Mouse (Mus musculus) brown adipose tissue, adult 24 weeks (tissue): Measurements from ENCODE around the gene Ercc8. TPM values are rescaled to one million over a fixed set of nuclear protein-coding genes. Genes with fewer than 3 reads are reported as not detected.

Source experiments
- H3K27ac ChIP-seq: fragments of 200-500 bp; replicated peaks from 2 replicates; pipeline ENCODE4 v1.5.1; 2012; ENCODE audit warnings: low read depth, mild to moderate bottlenecking, low read length
- H3K4me1 ChIP-seq: fragments of 200-500 bp; 2 replicates; pipeline ENCODE4 v1.6.1; 2012; ENCODE audit warnings: low read length, mixed read lengths; ENCODE audit not compliant: control insufficient read depth, insufficient read depth, insufficient read length
- H3K4me3 ChIP-seq: fragments of 200-500 bp; 2 replicates; pipeline ENCODE4 v1.5.1; 2012; ENCODE audit warnings: low read depth, mild to moderate bottlenecking, low read length, moderate library complexity; ENCODE audit not compliant: insufficient read depth
- polyA plus RNA-seq: library from polyadenylated mRNA; stranded (reverse); fragments of >200 nt; gene quantifications from 2 replicates; pipeline ENCODE4 v1.2.4, GENCODE M21; 2012; ENCODE audit not compliant: missing spikeins, insufficient read depth, insufficient read length

Gene Ercc8
- 2.1 and 5.3 TPM in 2 replicates for polyA plus RNA-seq

GRCm38 (mm10) chr13:108158465-108159240 lies at the start of gene Ercc8, which contains the start of gene Ndufaf2:
Gene Ercc8 (plus strand): TSS chr13:108158731.
Gene Ndufaf2 (minus strand): TSS chr13:108158623.
- H3K27ac ChIP-seq, result peak within 1 kb of the TSS; percentile 44
- peak within 1 kb of the TSS; percentile 96 for H3K4me3 ChIP-seq
- no peaks in the 10 kb centered on the region for H3K4me1 ChIP-seq

DNA sequence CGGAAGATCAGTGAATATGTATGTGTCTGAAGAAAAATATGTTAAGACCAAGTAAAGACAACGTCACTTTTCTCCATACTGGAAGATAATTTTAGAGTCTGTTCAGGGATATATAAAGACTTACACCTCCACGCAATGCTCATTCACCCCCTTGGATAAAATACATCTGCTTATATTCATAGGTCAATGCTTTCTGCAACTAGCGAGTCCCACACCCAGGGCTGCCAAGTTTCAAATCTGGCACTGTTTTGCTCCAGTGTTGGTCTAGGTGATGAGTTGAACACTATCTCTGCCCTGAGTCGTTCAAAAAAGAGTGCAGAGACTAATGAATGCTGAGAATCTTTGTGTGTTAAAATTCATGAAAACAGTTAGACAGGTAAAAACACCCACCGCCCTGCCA lies 47.6 kb upstream of the Ercc8 start:
- Histone ChIP-seq H3K4me3 (no peak overlapping the region), H3K4me1 (no peaks in the 10 kb centered on the region; the same call in 1 of the 2 replicates), H3K27ac (no peak overlapping the region)

DNA sequence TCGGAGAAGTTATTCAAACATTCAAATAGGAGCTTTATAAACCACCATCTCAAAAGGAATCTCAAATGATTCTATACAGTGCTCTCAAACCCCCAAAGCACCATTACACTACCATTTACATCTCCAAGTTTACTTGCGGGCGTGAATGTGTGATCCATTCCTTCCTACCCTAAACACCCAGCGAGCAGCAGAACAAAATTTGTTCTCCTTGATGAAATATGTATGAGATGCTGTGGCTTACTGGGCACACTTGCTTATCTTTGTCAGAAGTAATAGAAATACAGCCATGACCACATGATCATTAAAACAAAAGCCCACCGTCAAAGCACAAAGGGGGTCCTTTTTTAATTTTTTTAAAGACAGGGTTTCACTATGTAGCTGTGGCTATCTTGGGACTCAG lies 45.0 kb upstream of the Ercc8 start:
- H3K27ac ChIP-seq, result no peak overlapping the region
- no peak overlapping the region for H3K4me3 ChIP-seq
- no peaks in the 10 kb centered on the region; the same call in 1 of the 2 replicates for H3K4me1 ChIP-seq

DNA sequence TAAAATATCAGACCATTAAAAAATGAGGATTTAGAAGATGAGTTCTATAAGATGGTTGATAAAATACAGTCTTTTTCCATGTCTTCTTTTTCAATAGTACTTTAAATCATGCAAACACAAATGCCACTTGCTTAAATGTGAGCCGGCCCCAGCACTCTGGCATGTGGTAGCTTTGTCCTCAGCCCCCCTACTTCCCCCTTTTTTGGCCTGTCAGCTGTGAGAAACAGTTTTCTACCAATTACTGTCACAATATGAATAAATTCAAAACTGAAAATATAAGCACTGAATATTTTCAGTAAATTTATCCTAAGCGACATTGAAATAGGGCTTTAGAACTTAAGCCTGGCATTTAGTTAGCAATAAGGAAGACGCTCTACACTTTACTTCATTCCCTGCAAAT lies 44.3 kb upstream of the Ercc8 start:
- H3K4me1 ChIP-seq, result no peaks in the 10 kb centered on the region; the same call in 1 of the 2 replicates
- H3K27ac ChIP-seq, result no peak overlapping the region
- no peak overlapping the region for H3K4me3 ChIP-seq

DNA sequence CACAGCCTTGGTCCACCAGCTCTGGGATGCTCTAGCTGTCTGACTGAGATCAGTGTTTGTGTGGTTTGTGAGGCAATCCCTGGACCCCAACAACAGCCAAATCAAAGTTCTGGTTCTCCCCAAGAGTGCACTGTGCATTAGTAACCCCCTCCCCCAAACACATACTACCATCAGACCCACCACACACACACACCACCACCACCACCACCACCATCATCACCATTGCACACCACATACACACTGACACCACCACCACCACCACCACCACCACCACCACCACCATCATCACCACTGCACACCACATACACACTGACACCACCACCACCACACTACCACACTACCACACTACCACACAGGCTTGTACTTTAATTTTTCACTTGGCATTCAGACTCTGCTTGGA lies 40.9 kb upstream of the Ercc8 start:
- H3K4me3 ChIP-seq, result no peak overlapping the region
- no peaks in the 10 kb centered on the region for H3K4me1 ChIP-seq
- no peak overlapping the region for H3K27ac ChIP-seq

DNA sequence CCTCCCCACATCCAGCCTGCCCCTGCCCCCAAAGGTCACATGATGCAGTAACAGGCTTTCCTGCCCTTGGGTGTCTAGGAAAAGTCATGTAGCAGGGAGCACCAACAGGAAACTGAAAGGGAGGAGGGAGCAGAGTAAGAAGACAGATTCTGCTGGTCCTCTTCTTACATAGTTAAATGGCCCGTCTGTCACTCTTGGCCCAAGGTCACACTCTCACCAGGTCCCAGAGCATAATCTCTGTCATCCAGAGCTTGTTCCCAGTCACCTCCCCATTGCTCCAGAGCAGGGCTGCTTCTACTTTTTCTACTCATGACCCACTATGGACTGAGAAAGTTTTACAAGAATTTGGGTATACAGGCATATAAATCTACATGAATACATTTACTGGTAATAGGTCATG lies 40.3 kb upstream of the Ercc8 start:
- Histone ChIP-seq H3K4me3 (no peak overlapping the region), H3K27ac (no peak overlapping the region), H3K4me1 (no peaks in the 10 kb centered on the region)

DNA sequence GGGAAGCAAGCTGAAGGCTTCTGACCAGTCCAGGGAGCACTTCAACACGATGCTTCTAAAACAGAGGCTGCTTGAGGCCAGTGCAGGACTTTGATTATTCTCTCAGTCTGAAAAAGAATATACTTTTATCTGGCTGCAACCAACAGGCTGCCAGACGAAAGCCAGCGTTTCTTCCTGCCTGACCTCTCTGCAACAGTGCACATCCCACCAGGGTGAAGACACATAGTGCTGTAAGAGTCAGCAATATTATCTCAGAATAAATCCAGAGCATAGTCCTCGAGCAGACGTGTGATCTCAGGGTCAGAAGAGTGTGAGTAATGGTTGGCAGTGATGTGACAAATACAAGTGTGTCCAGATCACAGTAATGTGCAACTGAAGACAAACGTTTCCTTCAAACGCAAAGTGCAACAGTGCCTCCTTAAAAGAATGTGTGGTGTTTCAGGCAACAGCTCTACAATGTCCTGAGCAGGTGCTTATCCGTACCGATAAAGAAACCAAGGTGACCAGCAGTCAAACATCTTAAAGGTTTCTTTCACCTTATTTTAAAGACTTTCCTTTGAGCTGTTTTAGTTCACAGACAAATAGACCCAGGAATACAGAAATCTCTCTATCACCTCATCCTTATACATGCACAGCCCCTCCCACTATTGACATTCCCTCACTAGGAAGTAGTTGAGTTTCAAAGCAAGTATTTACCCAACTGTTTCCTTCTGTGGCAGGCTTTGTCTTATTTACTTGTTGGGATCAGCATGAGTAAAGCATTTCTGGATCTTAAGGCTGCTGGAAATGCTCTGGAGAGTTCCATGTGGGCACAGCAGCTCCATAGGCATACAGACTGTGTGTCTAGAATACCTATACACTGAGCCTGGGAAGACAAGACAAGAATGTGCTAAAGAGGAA lies 38.9 kb upstream of the Ercc8 start:
- Histone ChIP-seq H3K4me3 (no peak overlapping the region), H3K27ac (no peak overlapping the region), H3K4me1 (no peaks in the 10 kb centered on the region)

DNA sequence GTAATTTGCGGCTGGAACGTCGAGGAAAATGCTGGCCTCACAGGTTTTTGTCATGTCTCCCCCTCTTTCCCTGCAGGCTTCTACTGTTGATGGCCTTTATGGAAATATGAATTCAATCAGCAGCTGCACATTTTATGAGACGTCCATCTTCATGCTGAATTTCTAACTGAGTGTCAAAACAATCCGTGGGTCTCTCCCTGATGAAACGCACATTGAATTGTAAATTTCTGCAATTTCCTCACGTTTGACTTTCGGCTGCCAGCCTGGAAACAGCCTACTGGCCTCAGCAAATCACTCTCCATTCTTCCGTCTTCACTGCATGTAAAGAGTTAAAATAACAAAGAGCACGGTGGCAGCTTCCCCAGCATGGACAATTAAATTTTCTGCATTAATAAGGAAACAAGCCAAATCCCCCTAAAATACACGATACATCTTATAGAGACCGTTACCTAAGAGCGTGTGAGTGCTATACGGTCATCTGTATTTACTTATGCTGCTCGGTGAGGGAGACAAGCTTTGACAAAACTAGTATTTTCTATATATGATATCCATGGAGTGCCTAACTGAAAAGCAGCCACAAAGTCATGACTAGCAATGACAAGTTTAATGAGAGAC lies 35.3 kb upstream of the Ercc8 start:
- Histone ChIP-seq H3K4me1 (peaks cover under 1% of the 10 kb centered on the region; the same call in 1 of the 2 replicates), H3K27ac (no peak overlapping the region), H3K4me3 (no peak overlapping the region)

DNA sequence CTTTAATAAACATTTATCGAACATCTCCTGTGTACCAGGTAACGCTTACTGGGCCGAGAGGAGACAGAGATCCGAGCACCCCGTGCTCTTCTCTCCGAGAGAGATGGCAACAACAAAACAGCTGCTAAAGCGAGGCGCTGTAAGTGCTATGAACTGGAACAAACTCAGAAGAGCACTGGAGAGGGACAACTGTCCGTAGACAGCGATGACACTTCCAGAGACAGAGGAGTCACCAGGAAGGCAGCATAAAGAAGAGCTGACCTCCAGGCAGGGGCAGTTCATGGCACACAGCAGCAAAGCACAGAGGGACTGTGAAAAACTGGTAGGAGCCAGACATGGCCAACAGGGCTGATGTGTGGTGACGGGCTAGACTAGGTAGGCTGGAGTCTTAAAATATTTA lies 34.4 kb upstream of the Ercc8 start:
- Histone ChIP-seq H3K27ac (no peak overlapping the region), H3K4me3 (no peak overlapping the region), H3K4me1 (peaks cover 3% of the 10 kb centered on the region; the same call in 1 of the 2 replicates)

GRCm38 (mm10) chr13:108126246-108126645 lies 32.3 kb upstream of the Ercc8 start:
- Histone ChIP-seq H3K27ac (no peak overlapping the region), H3K4me1 (peaks cover 3% of the 10 kb centered on the region; the same call in 1 of the 2 replicates), H3K4me3 (no peak overlapping the region)

GRCm38 (mm10) chr13:108127130-108127529 lies 31.4 kb upstream of the Ercc8 start:
- H3K4me3 ChIP-seq, result no peak overlapping the region
- no peak overlapping the region for H3K27ac ChIP-seq
- peaks cover 3% of the 10 kb centered on the region; the same call in 1 of the 2 replicates for H3K4me1 ChIP-seq

- Histone ChIP-seq H3K27ac (peak overlapping the region; percentile 50; the same call in 1 of the 2 replicates), H3K4me3 (no peak overlapping the region), H3K4me1 (peaks cover 3% of the 10 kb centered on the region; the same call in 1 of the 2 replicates)
Observed at GRCm38 (mm10) chr13:108127883-108128282, 30.6 kb upstream of the Ercc8 start.

DNA sequence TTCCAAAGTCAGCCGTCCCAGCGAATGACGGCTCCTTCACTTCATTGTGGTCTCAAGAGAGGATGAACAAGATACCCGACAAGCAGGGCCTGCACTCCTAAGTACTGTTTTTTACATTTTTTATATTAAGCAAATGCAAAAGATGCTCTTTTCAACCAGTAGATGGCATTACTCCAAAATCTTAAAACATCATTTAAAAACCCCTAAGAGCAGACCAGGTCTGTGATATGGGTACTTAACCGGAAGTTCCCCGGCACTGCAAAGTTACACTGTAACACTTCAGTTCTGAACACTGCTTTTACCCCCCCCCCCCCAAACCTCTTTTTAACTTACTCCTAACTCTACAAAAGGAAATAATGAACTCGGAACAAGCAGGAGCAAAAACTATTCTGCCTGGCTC lies 29.5 kb upstream of the Ercc8 start:
- Histone ChIP-seq H3K27ac (no peak overlapping the region), H3K4me3 (peak overlapping the region; percentile 25; the same call in 1 of the 2 replicates), H3K4me1 (peaks cover 3% of the 10 kb centered on the region; the same call in 1 of the 2 replicates)

DNA sequence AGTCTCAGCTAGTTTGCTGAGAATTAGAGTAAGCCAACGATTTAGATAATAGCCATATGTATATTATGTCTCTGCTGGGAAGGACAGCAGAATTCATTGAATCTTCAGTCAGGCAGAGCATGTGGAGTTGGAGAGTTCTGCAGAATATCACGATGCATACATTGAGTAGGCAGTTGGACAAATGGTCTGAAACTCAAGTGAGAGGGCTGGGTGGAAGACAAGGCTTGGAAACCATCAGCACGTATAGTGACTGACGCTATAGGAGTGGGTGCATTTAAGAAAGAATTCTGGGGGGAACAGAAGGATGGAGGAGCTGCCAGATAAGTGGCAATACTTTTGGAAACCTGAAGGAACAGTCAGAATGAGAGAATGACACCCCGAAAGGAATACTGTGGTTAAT lies 27.8 kb upstream of the Ercc8 start:
- peaks cover 3% of the 10 kb centered on the region; the same call in 1 of the 2 replicates for H3K4me1 ChIP-seq
- no peak overlapping the region for H3K4me3 ChIP-seq
- H3K27ac ChIP-seq, result no peak overlapping the region
